ENCODE assay signal across 29 mouse cellular contexts in genomic region chr11:50018848-50019247, GRCm38 (mm10). TPM values are rescaled to one million over a fixed set of nuclear protein-coding genes. Genes with fewer than 3 reads are reported as not detected.
DNase-seq lines count a peak whose midpoint lies in the region; ATAC-seq lines count a peak whose summit lies in the region.
"Had no signal": no experiment of that assay in that cellular context is flagged by ENCODE, and none has a peak within 500 bp of the region (broad histone marks: within the 10 kb centered on the region; RNA-seq: fewer than 3 reads in every experiment).

No protein-coding gene starts in this region.

- H3K27me3 ChIP-seq in megakaryocyte, embryonic 14.5 days (replicated peaks), result no peaks in the 10 kb centered on the region
- H3K27me3 ChIP-seq: CH12.LX; embryonic facial prominence, embryonic 13.5 days; forebrain, embryonic 15.5 days; hindbrain, embryonic 15.5 days had no signal

- H3K4me1 ChIP-seq in megakaryocyte, embryonic 14.5 days, result peaks cover 32% of the 10 kb centered on the region
- H3K4me1 ChIP-seq: embryonic facial prominence, embryonic 13.5 days; forebrain, embryonic 12.5 days; forebrain, embryonic 15.5 days; hindbrain, embryonic 12.5 days; hindbrain, embryonic 15.5 days had no signal

- peak; percentile 97 for ATAC-seq in granulocyte monocyte progenitor cell, adult 5-6 weeks (replicated peaks; ENCODE audit: poor library complexity, severe bottlenecking)
- peak; percentile 29; the same call in 1 of the 2 replicates for ATAC-seq in neutrophil, adult 5-6 weeks (ENCODE audit: extremely low read depth, insufficient number of reproducible peaks, low FRiP score, poor library complexity, severe bottlenecking)
- ATAC-seq: forebrain, embryonic 15.5 days had no signal

- peak overlapping the region; percentile 57 for H3K4me3 ChIP-seq in megakaryocyte, embryonic 14.5 days (replicated peaks)
- H3K4me3 ChIP-seq: embryonic facial prominence, embryonic 10.5 days; embryonic facial prominence, embryonic 13.5 days; erythroblast, embryonic 14.5 days; forebrain, embryonic 12.5 days; forebrain, embryonic 15.5 days; heart, embryonic 13.5 days; hindbrain, embryonic 12.5 days; hindbrain, embryonic 15.5 days had no signal

- H3K36me3 ChIP-seq in megakaryocyte, embryonic 14.5 days (replicated peaks; ENCODE audit: low read length), result no peaks in the 10 kb centered on the region
- H3K36me3 ChIP-seq: embryonic facial prominence, embryonic 10.5 days; embryonic facial prominence, embryonic 13.5 days; forebrain, embryonic 12.5 days; forebrain, embryonic 15.5 days; G1E; heart, embryonic 13.5 days; hindbrain, embryonic 12.5 days; hindbrain, embryonic 15.5 days had no signal

- DNase-seq in 416B (ENCODE audit: low read depth), result peak; percentile 92
- DNase-seq in adrenal gland, adult 18-20 months (ENCODE audit: low spot score in 2 of 2), result no peak
- no peak for DNase-seq in spleen, postnatal 4 days (ENCODE audit: low spot score in 2 of 2)
- DNase-seq in adrenal gland, postnatal 4 days (ENCODE audit: low spot score in 2 of 2), result no peak
- no peak for DNase-seq in right cerebral cortex, postnatal 14 days
- DNase-seq: adrenal gland, adult 8-10 months; adrenal gland, postnatal 25 days; B cell, adult 2 months; cerebellum, adult 18-20 months; cerebellum, adult 9-11 months; cerebellum, postnatal 25 days; embryo, embryonic 11 days; gastrocnemius, postnatal 10 days; heart, adult 18-20 months; heart, postnatal 14 days; heart, postnatal 4 days had no signal

- 0 out of 2 replicates have a peak, but pooled peaks cover under 1% of the 10 kb centered on the region for H3K9me3 ChIP-seq in megakaryocyte, embryonic 14.5 days
- H3K9me3 ChIP-seq: embryonic facial prominence, embryonic 10.5 days; embryonic facial prominence, embryonic 13.5 days; forebrain, embryonic 12.5 days; forebrain, embryonic 15.5 days; G1E; heart, embryonic 13.5 days; hindbrain, embryonic 12.5 days; hindbrain, embryonic 15.5 days had no signal

RNA-seq across cellular contexts. Expression of gene Rnf130, which starts 6.3 kb away (rescaled TPM):
- total RNA-seq in granulocyte monocyte progenitor cell, adult 5-6 weeks (2014; fragmentation: Nextera tagmentation), result 164 and 170 TPM in 2 replicates
- 230 and 235 TPM in 2 replicates for total RNA-seq in granulocyte monocyte progenitor cell, adult 5-6 weeks (2017)
- polyA plus RNA-seq in megakaryocyte, embryonic 14.5 days (2012; ENCODE audit: insufficient read depth, low replicate concordance), result 23.9 and 25.1 TPM in 2 replicates
- 253 and 278 TPM in 2 replicates for total RNA-seq in neutrophil, adult 5-6 weeks (2017)
- total RNA-seq in adrenal gland, adult 18-20 months (2021), result 100 to 1,000 TPM in 1 of 2 experiments, 10 to 100 TPM in 1; 99.5 to 105 TPM
- total RNA-seq in adrenal gland, postnatal 4 days (2021), result 10 to 100 TPM; 73.5 to 82.1 TPM
- total RNA-seq: CH12.LX had no signal
